Mouse (Mus musculus): ENCODE measurements at regions not wholly inside any gene's neighbourhood (a gene's known extent, or its start where the extent isn't known, plus 50 kb on each side); places are given as distances from the start of the nearest gene placed in this dataset.

DNA sequence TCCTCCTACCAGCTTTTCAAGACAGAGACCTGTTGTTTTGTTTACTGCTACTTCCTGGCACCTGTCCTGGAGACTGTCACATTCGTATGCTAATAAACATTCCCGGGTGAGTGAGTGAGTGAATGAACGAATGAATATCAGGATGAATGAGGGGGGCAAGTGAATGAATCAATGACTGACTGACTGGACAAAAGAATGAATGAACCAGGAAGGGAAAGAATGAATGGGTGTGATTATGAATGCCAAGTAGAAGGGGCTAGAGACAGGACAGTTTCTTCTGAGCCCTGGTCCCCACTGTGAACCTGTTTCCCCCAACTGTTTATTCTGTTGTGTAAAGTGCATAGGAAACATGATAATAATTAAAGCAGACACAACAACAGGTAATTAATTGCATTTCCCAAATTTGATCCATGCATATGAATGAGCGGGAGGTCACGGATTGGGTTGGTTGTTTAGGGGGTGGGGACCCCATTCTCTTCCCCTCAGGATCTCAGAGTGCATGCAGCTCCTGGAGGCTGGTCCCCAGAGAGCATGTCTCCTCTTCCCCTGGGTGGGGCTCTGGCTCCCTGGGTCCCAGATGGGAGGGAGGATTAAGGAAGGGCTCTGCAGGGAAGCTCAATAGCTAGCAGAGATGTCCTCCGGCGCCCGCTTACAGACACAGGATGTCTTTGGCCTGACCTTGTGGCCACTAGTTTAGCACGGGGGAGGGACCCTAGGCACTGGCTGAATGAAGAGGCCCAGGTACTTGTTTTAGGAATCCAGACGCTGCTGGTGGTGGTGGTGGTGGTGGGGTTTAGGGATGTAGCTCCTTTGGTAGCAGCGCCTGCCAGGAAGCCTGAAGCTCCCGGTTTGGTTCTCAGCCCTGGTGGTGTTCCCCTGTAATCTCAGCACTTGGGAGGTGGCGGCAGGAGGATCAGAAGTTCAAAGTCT lies 65.4 kb upstream of the Casz1 start:
- WGBS = 45% methylated on average over 13 of the region's 13 CpGs
- H3K9me3 ChIP-seq (ENCODE audit: low read length) = no peaks in the 10 kb centered on the region
- no peak overlapping the region for H3K27ac ChIP-seq
- no peak overlapping the region for H3K9ac ChIP-seq (replicated peaks; ENCODE audit: low read length)
- H3K4me2 ChIP-seq (ENCODE audit: low read depth, low read length) = no peak overlapping the region
- H3K4me3 ChIP-seq (ENCODE audit: low read length) = no peak overlapping the region
- no peak for DNase-seq (ENCODE audit: low spot score)
- no peak for ATAC-seq
- no peaks in the 10 kb centered on the region for H3K4me1 ChIP-seq (ENCODE audit: insufficient read depth, low read length)
- H3K36me3 ChIP-seq (ENCODE audit: insufficient read depth, low read length) = no peaks in the 10 kb centered on the region
- H3K27me3 ChIP-seq (ENCODE audit: insufficient read depth, low read length) = no peaks in the 10 kb centered on the region
- TF ChIP-seq CTCF (IDR thresholded peaks at IDR 0.05; ENCODE audit: low read depth) = no peak

- H3K9me3 ChIP-seq (ENCODE audit: low read length) = no peaks in the 10 kb centered on the region
- ATAC-seq (peak; percentile 81), DNase-seq (ENCODE audit: low spot score) (peak; percentile 87)
- peak overlapping the region; percentile 44 for H3K9ac ChIP-seq (replicated peaks; ENCODE audit: low read length)
- peak overlapping the region; percentile 81 for H3K4me2 ChIP-seq (ENCODE audit: low read depth, low read length)
- H3K4me1 ChIP-seq (ENCODE audit: insufficient read depth, low read length) = no peaks in the 10 kb centered on the region
- H3K27ac ChIP-seq = no peak overlapping the region
- H3K27me3 ChIP-seq (ENCODE audit: insufficient read depth, low read length) = 0 out of 2 replicates have a peak, but pooled peaks cover 4% of the 10 kb centered on the region
- no peaks in the 10 kb centered on the region for H3K36me3 ChIP-seq (ENCODE audit: insufficient read depth, low read length)
- H3K4me3 ChIP-seq (ENCODE audit: low read length) = peak overlapping the region; percentile 40
- TF ChIP-seq CTCF (IDR thresholded peaks at IDR 0.05; ENCODE audit: low read depth) = peak; percentile 61
- 3% methylated on average over 65 of the region's 65 CpGs for WGBS
These were observed 61.4 kb upstream of the Casz1 start for GRCm38 (mm10) chr4:148742549-148743413.

DNA sequence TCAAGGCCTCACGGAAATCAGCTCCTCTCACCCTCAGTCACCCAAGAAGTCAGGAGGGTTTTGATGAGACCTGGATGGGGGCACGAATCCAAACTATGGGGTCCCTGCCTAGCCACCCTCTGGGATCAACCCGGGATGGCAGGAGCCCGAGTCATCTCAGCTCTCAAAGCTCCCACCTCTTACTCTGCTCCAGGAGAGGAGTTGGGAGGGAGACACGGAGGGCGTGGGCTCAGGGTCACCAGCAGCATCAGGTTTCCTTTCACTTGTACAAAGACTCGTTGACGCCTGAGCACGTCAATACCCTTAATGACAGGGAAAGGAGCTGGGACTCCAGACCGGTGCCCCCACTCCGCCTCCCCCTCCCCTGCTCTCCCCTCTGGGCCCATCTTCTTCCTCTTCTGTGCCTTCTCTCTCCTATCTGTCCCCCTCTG lies 60.8 kb upstream of the Casz1 start:
- peak overlapping the region; percentile 44; the same call in 1 of the 2 replicates for H3K9ac ChIP-seq (replicated peaks; ENCODE audit: low read length)
- H3K4me2 ChIP-seq (ENCODE audit: low read depth, low read length) = peak overlapping the region; percentile 81

GRCm38 (mm10) chr4:148744053-148744452 lies 60.2 kb upstream of the Casz1 start:
- no peak overlapping the region for H3K27ac ChIP-seq
- no peak for TF ChIP-seq CTCF (IDR thresholded peaks at IDR 0.05; ENCODE audit: low read depth)
- no peak overlapping the region for H3K9ac ChIP-seq (replicated peaks; ENCODE audit: low read length)
- H3K36me3 ChIP-seq (ENCODE audit: insufficient read depth, low read length) = no peaks in the 10 kb centered on the region
- DNase-seq (ENCODE audit: low spot score) (no peak), ATAC-seq (no peak)
- no peak overlapping the region for H3K4me3 ChIP-seq (ENCODE audit: low read length)
- 0 out of 2 replicates have a peak, but pooled peaks cover 4% of the 10 kb centered on the region for H3K27me3 ChIP-seq (ENCODE audit: insufficient read depth, low read length)
- no peaks in the 10 kb centered on the region for H3K9me3 ChIP-seq (ENCODE audit: low read length)
- WGBS = 56% methylated on average over 8 of the region's 8 CpGs
- no peak overlapping the region for H3K4me2 ChIP-seq (ENCODE audit: low read depth, low read length)
- no peaks in the 10 kb centered on the region for H3K4me1 ChIP-seq (ENCODE audit: insufficient read depth, low read length)

More for the DNA sequence above, 60.8 kb upstream of the Casz1 start:
- H3K36me3 ChIP-seq (ENCODE audit: insufficient read depth, low read length) = no peaks in the 10 kb centered on the region
- H3K27me3 ChIP-seq (ENCODE audit: insufficient read depth, low read length) = 0 out of 2 replicates have a peak, but pooled peaks cover 4% of the 10 kb centered on the region
- DNase-seq (ENCODE audit: low spot score) (no peak), ATAC-seq (no peak)
- 0 out of 2 replicates have a peak overlapping the region, but pooled peaks have one; percentile 40 for H3K4me3 ChIP-seq (ENCODE audit: low read length)
- no peaks in the 10 kb centered on the region for H3K9me3 ChIP-seq (ENCODE audit: low read length)
- WGBS = 25% methylated on average over 11 of the region's 11 CpGs
- H3K27ac ChIP-seq = no peak overlapping the region
- H3K4me1 ChIP-seq (ENCODE audit: insufficient read depth, low read length) = no peaks in the 10 kb centered on the region
- no peak for TF ChIP-seq CTCF (IDR thresholded peaks at IDR 0.05; ENCODE audit: low read depth)

- DNase-seq (ENCODE audit: low spot score) (no peak), ATAC-seq (no peak)
- peaks cover 4% of the 10 kb centered on the region; the same call in 1 of the 2 replicates for H3K27me3 ChIP-seq (ENCODE audit: insufficient read depth, low read length)
- H3K9ac ChIP-seq (replicated peaks; ENCODE audit: low read length) = no peak overlapping the region
- H3K4me1 ChIP-seq (ENCODE audit: insufficient read depth, low read length) = no peaks in the 10 kb centered on the region
- no peaks in the 10 kb centered on the region for H3K36me3 ChIP-seq (ENCODE audit: insufficient read depth, low read length)
- H3K4me3 ChIP-seq (ENCODE audit: low read length) = no peak overlapping the region
- H3K27ac ChIP-seq = no peak overlapping the region
- WGBS = 35% methylated on average over 23 of the region's 23 CpGs
- H3K4me2 ChIP-seq (ENCODE audit: low read depth, low read length) = no peak overlapping the region
- H3K9me3 ChIP-seq (ENCODE audit: low read length) = no peaks in the 10 kb centered on the region
- no peak for TF ChIP-seq CTCF (IDR thresholded peaks at IDR 0.05; ENCODE audit: low read depth)
These were observed 57.5 kb upstream of the Casz1 start for GRCm38 (mm10) chr4:148746460-148747314.

DNA sequence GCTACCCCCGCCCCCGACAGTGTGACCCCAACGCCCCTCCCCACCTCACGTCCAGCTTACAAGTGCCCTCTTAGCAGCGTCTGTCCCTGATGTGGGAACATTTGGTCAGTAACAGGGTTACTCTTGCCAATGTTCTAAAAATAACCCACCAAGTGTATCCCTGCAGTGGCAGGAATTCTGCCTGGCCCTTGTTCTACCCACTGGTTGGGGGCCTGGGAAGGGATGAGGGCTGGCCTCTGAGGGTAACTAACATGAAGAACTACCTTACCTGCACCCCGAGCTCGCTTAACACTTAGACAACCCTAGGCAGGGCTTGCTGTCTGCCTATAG lies 56.9 kb upstream of the Casz1 start:
- Histone ChIP-seq H3K27ac (no peak overlapping the region), H3K4me2 (ENCODE audit: low read depth, low read length) (no peak overlapping the region), H3K4me3 (ENCODE audit: low read length) (no peak overlapping the region), H3K9me3 (ENCODE audit: low read length) (no peaks in the 10 kb centered on the region), H3K27me3 (ENCODE audit: insufficient read depth, low read length) (peaks cover 4% of the 10 kb centered on the region; the same call in 1 of the 2 replicates), H3K4me1 (ENCODE audit: insufficient read depth, low read length) (no peaks in the 10 kb centered on the region), H3K36me3 (ENCODE audit: insufficient read depth, low read length) (no peaks in the 10 kb centered on the region), H3K9ac (replicated peaks; ENCODE audit: low read length) (no peak overlapping the region)
- DNase-seq (ENCODE audit: low spot score) (no peak), ATAC-seq (no peak)
- no peak for TF ChIP-seq CTCF (IDR thresholded peaks at IDR 0.05; ENCODE audit: low read depth)
- 86% methylated on average over 7 of the region's 7 CpGs for WGBS
